In genomic region chr8:107627881-107628280, GRCm38 (mm10) we compare ENCODE assay signal across 17 mouse cellular contexts.
"Had no signal": no experiment of that assay in that cellular context is flagged by ENCODE, and none has a peak within 500 bp of the region (broad histone marks: within the 10 kb centered on the region; RNA-seq: fewer than 3 reads in every experiment).

No protein-coding gene starts in this region.

- H3K27me3 ChIP-seq: neural tube, embryonic 12.5 days; neural tube, embryonic 13.5 days; neural tube, embryonic 15.5 days; stomach, embryonic 15.5 days had no signal

- DNase-seq: retina, postnatal 1 day; right cerebral cortex, adult 18-20 months; right cerebral cortex, postnatal 14 days; right cerebral cortex, postnatal 25 days; right cerebral cortex, postnatal 4 days; spleen, adult 18-20 months; thymus, adult 18-20 months; thymus, adult 2 months; thymus, postnatal 14 days; thymus, postnatal 25 days; thymus, postnatal 36 days; thymus, postnatal 4 days had no signal

- H3K4me3 ChIP-seq: neural tube, embryonic 12.5 days; neural tube, embryonic 13.5 days; neural tube, embryonic 15.5 days; stomach, embryonic 15.5 days had no signal

- H3K36me3 ChIP-seq: neural tube, embryonic 12.5 days; neural tube, embryonic 13.5 days; neural tube, embryonic 15.5 days; stomach, embryonic 15.5 days had no signal

- H3K4me2 ChIP-seq: neural tube, embryonic 12.5 days; neural tube, embryonic 13.5 days; neural tube, embryonic 15.5 days; stomach, embryonic 15.5 days had no signal

- H3K4me1 ChIP-seq: neural tube, embryonic 13.5 days; stomach, embryonic 15.5 days had no signal

- H3K9me3 ChIP-seq: neural tube, embryonic 12.5 days; neural tube, embryonic 13.5 days; neural tube, embryonic 15.5 days; stomach, embryonic 15.5 days had no signal

- H3K9ac ChIP-seq: neural tube, embryonic 12.5 days; neural tube, embryonic 13.5 days; neural tube, embryonic 15.5 days; stomach, embryonic 15.5 days had no signal

- H3K27ac ChIP-seq: neural tube, embryonic 12.5 days; neural tube, embryonic 13.5 days; neural tube, embryonic 15.5 days; stomach, embryonic 15.5 days; stomach, postnatal 0 days had no signal
